Mouse (Mus musculus): ENCODE data around the gene Usp36.

Usp36 gene

DNA sequence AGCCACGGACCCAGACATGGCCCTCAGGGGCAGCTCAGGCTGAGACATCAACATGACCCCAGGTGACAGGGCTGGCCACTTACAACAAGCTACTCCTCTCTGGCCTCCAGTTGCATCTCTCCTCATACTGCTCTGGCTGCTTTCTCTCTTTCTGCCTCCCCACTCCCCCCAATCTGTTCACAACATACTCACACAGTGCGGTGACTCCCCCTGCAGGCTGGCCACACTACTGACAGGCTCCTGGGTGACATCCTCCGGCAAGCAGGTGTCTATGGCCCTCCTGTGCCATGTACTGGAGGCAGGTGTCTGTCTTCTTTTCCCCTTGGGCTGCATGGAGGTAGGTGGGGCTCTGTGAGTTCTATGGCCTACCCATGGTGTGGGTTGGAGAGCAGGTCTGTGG is 7.9 kb upstream of the Usp36 start:
- no peak for DNase-seq (ENCODE audit: low spot score)

DNA sequence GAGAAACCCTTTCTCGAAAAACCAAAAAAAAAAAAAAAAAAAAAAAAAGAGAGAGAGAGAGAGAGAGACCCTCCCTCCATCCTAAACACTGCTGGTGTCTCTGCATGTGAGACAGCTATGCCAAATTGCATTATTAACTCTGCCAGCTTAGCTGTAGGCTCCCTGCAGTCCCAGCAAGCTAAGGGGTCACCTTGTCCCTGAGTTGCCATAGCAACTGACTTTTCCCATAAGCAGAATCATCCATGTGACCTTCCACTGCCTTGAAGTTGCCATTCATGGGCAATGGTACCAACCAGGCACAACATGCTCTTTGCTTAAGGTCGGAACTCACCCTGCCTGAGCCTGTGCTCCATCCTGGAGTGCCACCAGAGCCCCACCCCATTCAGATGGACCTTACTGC is 5.0 kb upstream of the Usp36 start:
- DNase-seq (ENCODE audit: low spot score) = no peak

DNA sequence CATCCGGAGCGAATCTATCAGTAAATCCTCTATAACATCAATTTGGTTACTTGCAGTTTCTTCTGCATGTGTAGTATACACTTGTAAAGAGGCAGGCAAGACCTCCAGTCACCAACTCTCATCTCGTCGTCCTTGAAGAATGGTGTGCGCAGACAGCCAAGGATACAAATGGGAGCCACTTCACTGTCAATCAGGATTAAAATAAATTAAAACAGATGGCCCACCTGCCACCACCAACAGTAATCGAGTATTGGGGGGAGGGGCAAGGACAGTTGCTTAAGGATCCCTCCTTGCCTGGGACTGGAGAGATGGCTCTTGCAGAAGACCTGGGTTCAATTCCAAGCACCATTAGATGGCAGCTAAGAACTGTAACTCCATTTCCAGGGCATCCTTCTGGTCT is 2.6 kb upstream of the Usp36 start:
- DNase-seq (ENCODE audit: low spot score) = no peak

- DNase-seq (ENCODE audit: low spot score) = no peak
Measured at GRCm38 (mm10) chr11:118289562-118289961, 482 bp downstream of the Usp36 start.

DNA sequence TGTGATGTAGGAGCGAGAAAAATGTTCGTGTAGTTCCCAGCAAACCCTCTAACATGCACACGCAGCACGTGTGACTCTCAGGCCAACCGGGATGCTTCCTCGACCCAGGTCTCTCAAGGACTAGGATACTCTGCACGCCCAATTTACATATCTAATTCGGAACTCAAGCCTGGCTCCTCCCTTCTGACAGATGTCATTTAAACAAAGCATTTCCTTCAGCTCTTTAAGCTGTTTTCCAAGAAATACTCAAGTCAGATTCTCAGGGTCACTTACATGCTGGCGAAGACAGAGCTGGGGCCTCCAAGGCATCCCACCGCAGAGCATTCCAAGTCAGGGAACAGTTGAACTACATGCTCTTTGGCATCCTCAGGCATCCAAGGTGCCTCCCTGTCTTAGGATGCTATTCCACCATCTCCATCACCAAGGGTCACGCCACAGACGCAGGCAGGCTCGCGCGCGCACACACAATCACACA is 970 bp downstream of the Usp36 start:
- no peak for DNase-seq (ENCODE audit: low spot score)

DNA sequence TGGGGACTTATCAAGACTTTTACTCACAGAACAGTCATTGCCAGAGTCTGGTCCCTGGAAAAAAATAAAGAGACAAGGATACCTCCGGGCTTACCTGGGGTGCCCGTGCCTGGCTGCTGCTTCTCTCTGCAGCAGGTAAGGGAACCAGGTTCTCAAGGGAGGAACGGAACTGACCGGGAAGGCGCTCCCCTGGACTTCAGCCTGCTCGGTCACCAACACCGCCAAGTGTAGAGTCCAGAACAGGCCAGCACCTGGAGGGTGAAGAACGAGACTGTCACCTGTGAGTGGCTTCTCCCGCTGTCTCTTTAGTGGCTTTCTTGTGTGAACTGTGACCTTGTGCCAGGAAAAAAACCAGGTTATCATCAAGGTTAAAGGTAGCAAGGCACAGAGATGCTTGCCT is 2.5 kb downstream of the Usp36 start:
- no peak for DNase-seq (ENCODE audit: low spot score)

DNA sequence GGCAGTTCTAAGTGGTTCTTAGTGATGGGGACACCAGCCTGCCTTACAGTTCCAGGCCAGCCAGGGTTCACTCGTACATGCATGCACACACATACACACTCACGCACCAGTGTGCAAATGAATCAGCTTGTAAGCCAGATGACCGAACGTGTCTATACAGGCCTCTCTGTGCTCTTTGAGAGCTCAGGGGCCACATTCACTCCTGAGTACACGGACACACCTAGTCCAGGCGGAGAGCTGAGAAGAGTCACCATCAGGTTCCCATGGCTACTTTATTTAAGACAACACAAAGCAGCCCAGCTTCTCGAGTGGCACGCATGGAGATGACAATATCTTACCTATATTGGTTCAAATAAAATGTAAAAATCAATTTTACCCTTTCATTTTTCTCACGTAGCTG is 3.6 kb downstream of the Usp36 start:
- no peak for DNase-seq (ENCODE audit: low spot score)

DNA sequence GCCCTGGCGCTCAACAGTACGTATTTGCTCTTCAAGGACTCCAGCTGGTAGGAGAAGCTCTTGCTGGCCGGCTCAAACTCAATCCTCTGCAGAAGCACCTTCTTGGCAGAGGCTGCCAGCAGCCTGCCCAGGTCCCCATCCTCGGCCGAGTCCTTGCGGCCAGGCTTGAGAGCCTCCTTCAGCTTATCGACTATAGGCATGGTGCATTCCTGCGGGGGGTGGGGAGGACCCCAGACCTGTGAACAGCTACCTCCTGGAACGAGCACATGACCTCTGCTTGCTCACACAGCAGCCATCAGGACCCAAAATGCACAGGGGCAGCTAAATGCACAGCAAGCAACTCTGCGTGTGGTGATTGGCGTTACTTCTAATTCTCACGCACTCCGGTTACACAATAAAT is 4.3 kb downstream of the Usp36 start:
- no peak for DNase-seq (ENCODE audit: low spot score)

DNA sequence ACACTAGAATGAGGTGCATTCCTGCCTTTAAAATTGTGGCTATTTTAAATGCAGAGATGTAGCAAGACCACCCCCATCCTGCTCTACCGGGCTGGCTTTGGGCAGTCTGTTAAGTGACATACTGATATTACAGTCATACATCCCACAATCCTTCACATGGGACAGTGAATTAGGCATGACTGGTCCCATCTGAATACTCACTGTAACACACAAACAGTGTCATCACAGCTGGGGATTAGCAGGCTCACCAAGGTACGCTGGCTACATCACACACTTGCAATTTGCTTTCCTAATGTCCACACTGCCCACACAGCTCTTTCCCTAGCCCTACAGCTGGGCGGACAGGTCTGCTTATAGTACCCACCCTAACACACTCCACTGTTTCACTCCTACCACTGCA is 9.8 kb downstream of the Usp36 start:
- no peak for DNase-seq (ENCODE audit: low spot score)

DNA sequence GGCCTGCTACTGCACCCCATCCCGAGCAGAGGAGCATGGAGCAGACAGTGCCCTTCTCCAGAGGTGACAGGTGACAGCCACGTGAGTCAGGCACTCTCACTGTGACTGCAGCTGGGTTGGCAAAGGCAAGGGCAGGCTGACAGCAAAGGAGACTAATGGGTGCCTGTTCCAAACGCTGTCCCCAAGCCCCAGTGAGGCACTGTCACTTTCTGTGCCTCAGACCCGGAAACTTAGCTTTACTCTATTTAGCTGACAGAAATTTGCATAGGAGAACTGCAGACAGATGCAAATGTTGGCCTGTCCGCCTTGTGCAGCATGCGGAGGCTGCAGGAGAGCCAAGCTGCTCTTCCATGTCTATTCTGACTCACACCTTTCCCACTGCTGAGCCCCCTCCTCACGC is 13.7 kb downstream of the Usp36 start:
- DNase-seq (ENCODE audit: low spot score) = no peak

DNA sequence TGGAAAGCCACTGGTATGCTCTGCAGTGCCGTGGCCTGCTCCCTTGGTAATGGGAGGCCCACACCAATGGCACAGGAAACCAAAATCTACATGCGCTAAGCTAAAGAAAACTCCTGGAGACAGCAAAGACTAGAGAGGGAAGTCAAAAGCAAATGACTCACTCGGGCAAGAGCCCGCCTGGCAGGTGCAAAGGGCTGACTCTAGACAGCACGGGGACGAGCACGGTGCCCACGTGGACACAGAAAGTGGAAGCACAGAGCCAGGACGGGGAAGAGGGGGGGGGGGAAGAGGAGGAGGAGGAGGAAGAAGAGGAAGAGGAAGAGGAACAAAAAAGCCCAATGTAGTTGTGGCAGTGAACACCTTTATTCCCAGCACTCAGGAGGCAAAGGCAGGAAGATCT is 15.0 kb downstream of the Usp36 start:
- no peak for DNase-seq (ENCODE audit: low spot score)

DNA sequence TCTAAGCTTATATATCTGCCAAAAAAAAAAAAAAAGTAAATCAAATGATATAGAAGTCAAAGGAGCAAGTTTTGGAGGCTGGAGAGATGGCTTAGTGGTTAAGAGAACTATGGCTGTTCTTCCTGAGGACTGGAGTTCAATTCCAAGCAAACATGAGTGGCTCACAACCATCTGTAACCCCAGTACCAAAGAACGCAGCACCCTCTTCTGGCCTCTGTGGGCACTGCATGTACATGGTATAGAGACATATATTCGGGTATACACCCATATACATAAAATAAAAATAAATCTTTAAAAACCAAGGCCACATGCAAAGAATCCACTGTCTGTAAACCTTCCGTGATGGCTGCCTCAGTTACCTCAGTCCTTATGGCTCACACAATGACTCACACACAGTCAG is 20.2 kb downstream of the Usp36 start:
- DNase-seq (ENCODE audit: low spot score) = no peak

- no peak for DNase-seq (ENCODE audit: low spot score)
Measured at GRCm38 (mm10) chr11:118266666-118267046, 23.4 kb downstream of the Usp36 start.

GRCm38 (mm10) chr11:118266044-118266665 is 23.9 kb downstream of the Usp36 start:
- no peak for DNase-seq (ENCODE audit: low spot score)

DNA sequence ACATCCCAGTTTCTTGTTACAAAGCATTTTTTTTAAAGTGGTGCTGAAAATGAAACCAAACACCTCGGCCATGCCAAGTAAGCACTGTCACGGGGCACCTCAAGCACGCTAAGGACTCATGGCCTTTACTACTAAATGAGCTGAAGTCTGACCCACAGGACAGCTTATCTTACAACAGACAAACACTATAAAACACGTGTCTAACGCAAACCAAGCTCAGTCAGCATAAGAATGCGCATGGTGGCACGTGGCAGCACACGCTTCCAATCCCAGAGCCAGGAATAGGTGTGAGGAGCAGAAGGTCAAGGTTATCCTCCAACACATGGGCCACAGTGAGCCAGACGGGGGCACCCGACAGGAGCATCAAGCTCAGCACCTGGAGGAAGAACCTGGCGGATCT is 24.4 kb downstream of the Usp36 start:
- DNase-seq (ENCODE audit: low spot score) = no peak

- no peak for DNase-seq (ENCODE audit: low spot score)
Measured at GRCm38 (mm10) chr11:118263146-118263545, 26.9 kb downstream of the Usp36 start.

DNA sequence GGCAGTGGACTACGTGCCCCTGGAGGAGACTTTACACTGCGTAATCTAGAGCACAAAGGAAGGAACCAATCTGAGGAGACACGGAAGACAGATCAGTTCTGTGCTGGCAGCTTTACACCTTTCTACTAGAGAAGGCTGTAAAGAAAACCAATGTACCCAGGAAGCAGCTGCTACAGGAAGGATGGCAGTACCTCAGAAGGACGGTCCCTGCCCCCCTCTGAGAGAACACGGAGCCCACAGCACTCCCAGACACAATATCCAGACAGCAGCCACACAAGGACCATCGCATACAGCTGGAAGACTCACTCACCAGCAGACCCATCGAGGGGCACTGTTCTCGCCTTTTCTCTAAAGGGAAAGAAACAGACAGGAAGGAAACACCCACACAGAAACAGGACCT is 30.0 kb downstream of the Usp36 start:
- DNase-seq (ENCODE audit: low spot score) = no peak

DNA sequence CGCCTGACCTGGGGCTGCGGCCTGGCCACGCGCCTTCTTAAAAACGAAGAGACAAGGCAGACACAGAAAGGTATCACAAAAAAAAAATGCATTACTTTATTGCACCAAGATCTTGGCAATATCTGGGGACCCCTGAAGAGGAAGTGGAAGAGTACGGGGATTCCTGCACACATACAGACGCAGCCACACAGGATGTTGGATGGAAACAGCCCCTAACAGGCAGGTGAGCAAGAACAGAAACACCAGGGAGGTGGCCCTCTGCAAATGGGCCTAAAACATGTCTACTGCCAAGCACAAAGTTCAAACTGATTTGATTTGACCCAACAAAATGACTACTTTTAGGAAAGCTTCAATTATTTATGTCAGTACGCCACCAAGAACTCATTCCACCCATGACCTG is 30.5 kb downstream of the Usp36 start:
- no peak for DNase-seq (ENCODE audit: low spot score)

- DNase-seq (ENCODE audit: low spot score) = no peak
Measured at GRCm38 (mm10) chr11:118256371-118256770, 33.7 kb downstream of the Usp36 start.

DNA sequence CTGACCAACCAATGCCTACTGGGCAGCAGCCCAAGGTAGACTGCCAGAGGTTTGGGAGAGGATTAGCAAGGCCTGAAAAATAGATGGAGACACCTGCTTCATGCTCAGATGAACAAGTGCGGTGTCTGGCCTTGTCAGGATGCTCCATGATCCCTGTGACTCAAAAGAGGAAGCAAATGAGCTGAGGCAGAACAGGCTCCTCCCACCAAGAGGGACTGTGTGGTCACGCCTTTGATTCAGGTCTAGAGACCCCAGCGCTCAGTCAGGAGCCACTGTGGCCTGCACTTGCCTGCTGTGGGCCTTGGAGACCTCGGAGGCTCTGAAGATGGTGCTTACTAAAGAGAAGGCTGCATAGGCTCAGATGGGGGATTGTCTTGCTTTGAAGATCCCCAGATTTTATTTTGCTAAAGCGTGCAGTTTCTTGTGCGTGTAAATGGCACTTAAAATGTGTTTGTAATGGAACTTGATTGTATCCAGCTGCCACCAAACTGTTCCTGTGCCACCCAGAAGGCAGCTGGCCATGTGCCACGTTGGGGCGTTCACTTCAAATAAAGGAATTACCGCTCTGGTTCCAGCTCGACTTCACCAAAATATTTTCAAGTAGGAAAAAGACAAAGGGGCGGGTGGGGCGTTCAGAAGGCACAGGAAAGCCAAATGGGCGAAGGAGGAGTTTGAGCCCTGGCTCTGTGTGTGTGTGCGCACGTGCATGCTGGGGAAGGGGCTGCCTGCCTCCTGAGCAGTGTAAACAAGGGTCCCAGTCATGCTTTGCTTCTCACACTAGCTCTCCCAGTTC is 35.7 kb downstream of the Usp36 start:
- DNase-seq (ENCODE audit: low spot score) = no peak

GRCm38 (mm10) chr11:118253447-118254158 is 36.4 kb downstream of the Usp36 start:
- no peak for DNase-seq (ENCODE audit: low spot score)

DNA sequence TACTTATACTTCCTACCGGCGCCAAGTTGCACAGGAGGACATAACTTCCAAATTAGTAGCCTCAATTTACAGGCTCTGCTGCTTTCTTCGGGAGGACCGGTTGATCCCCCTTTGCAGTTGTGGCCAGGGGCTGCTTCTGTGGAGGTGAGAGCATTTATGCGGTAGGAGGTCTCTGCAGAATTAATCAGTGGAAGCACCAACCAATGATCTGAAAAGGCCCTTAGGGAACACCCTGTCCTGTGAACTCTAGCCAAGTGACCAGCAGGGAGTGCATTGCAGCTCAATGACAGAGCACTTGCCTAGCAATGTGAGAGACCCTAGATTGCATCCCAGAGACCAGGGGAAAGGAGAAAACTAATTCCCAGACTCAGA is 41.0 kb downstream of the Usp36 start:
- DNase-seq (ENCODE audit: low spot score) = no peak
